Mouse (Mus musculus): ENCODE results near the gene Fam20a. TPM values are rescaled to one million over a fixed set of nuclear protein-coding genes. Genes with fewer than 3 reads are reported as not detected.
A peak's percentile ranks its signal among the peaks of the same experiment; 100 is the strongest.

Gene Fam20a
- not detected in 2 replicates for polyA plus RNA-seq (2012; ENCODE audit: insufficient read depth, insufficient read length, low replicate concordance, missing spikeins)

DNA sequence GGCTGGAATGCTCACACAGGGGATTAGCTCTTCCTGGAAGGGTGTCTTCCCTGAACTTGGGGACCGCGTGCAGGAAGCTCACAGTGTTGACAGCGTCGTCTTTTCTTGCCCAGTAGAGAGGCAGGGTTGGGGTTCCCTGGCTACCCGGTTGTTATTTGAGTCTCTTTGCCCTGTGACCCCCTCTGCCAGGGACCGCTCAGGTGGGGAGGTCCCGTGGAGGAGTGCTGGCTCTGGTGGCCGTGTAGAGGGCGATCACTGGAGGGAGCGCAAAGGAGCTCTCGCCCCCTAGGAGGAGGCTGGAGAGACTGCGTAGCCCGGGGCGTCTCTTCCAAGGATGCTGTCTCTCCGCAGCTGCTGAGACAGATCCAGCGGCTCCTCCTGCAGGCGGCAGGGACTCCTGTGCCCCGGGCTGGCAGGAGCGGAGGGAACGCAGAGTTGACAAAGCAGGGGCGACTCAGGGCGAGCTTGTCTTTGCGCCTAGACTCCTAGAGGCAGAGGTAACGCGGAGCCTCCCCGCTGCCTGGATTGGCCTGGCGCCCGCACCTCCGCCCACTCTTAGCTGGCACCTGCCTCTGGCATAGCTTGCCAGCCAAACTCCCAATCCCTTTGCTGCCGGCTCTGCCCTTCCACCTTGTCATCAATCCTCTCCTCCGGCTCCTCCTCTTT is at the start of gene Fam20a:
TSS of gene Fam20a (minus strand) at position 499 of the 666 bp plus-strand sequence.
- TF ChIP-seq CTCF (IDR thresholded peaks at IDR 0.05; ENCODE audit: insufficient read depth, low read depth, low read length) (no peak), POLR2A (IDR thresholded peaks at IDR 0.05; ENCODE audit: insufficient read depth, low read depth, low read length) (0 out of 2 replicates have a peak, but pooled peaks have one; percentile 22)
- H3K27ac ChIP-seq (ENCODE audit: insufficient read depth, low read depth, low read length) = no peak within 1 kb of the TSS; the same call in 1 of the 2 replicates
- WGBS = under 1% methylated on average over 31 of the region's 31 CpGs
- peaks cover 12% of the 10 kb centered on the region for H3K4me1 ChIP-seq (ENCODE audit: control insufficient read depth, insufficient read depth, low read length)
- H3K4me3 ChIP-seq (ENCODE audit: insufficient read depth, low read depth, low read length) = peak within 1 kb of the TSS; percentile 40

DNA sequence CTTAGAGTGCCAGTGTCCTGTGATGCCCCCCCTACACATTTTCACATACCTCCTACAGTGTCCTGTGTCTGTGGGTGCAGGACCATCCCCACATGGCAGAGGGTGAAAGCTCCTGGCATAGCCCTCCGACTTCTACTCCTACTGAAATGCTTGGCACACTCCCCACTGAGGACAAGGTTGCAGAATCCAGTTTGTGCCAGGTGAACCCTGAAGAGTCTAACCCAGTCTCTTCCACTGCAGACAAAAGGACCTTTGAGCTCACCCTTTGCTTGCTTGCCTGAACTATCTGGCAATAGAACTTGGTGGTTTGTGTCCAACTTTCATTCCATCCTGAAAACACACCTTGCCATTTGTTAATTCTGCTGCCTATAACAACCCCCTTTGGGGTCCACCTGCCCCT is 49.3 kb upstream of the Fam20a start:
- TF ChIP-seq CTCF (IDR thresholded peaks at IDR 0.05; ENCODE audit: insufficient read depth, low read depth, low read length) = no peak
- TF ChIP-seq POLR2A (IDR thresholded peaks at IDR 0.05; ENCODE audit: insufficient read depth, low read depth, low read length) = no peak
- 81% methylated on average over 1 of the region's 1 CpGs for WGBS
- Histone ChIP-seq H3K4me1 (ENCODE audit: control insufficient read depth, insufficient read depth, low read length) (no peaks in the 10 kb centered on the region), H3K4me3 (ENCODE audit: insufficient read depth, low read depth, low read length) (no peak overlapping the region), H3K27ac (ENCODE audit: insufficient read depth, low read depth, low read length) (no peak overlapping the region)

DNA sequence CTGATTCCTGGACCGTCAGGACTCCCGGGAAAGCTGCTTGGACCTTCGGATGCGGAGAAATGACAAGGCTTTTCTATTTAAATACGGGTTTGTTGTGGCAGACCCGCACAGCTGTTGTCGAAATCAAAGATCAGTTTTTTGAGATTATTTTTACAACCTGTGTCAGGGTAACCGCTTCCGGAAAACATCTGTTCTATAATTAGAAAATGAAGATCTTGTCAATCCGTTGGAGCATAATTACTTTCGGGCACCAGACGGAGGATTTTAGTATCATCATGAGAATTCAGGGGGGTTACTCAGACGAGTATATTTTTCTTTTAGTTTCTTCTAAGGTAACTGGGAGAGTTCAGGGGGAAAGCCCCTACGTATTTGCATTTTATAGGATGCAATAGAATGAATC is 48.1 kb upstream of the Fam20a start:
- WGBS = 79% methylated on average over 14 of the region's 14 CpGs
- Histone ChIP-seq H3K4me3 (ENCODE audit: insufficient read depth, low read depth, low read length) (no peak overlapping the region), H3K4me1 (ENCODE audit: control insufficient read depth, insufficient read depth, low read length) (no peaks in the 10 kb centered on the region)

DNA sequence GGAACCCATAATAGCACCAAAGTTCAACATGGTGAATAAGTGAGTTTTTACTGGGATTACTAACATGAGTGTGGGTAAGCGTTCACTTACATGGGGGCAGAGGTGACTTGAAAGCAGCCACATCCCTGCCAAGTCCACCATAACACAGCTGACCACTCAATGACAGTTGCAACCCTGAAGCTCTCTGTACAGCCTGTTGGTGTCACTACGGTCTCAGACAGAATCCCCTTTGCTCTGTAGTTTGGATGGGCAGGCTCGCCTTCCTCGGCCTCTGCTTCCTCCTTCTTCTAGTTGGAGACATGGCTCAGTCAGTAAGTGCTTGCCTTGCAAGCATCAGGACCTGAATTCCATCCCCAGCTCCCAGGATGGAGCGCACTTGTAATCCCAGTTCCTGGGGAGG is 47.0 kb upstream of the Fam20a start:
- Histone ChIP-seq H3K4me1 (ENCODE audit: control insufficient read depth, insufficient read depth, low read length) (no peaks in the 10 kb centered on the region), H3K27ac (ENCODE audit: insufficient read depth, low read depth, low read length) (no peak overlapping the region), H3K4me3 (ENCODE audit: insufficient read depth, low read depth, low read length) (no peak overlapping the region)
- 85% methylated on average over 5 of the region's 5 CpGs for WGBS
- TF ChIP-seq CTCF (IDR thresholded peaks at IDR 0.05; ENCODE audit: insufficient read depth, low read depth, low read length) (no peak), POLR2A (IDR thresholded peaks at IDR 0.05; ENCODE audit: insufficient read depth, low read depth, low read length) (no peak)

More for the DNA sequence above, 48.1 kb upstream of the Fam20a start:
- no peak for TF ChIP-seq CTCF (IDR thresholded peaks at IDR 0.05; ENCODE audit: insufficient read depth, low read depth, low read length)
- no peak overlapping the region for H3K27ac ChIP-seq (ENCODE audit: insufficient read depth, low read depth, low read length)

DNA sequence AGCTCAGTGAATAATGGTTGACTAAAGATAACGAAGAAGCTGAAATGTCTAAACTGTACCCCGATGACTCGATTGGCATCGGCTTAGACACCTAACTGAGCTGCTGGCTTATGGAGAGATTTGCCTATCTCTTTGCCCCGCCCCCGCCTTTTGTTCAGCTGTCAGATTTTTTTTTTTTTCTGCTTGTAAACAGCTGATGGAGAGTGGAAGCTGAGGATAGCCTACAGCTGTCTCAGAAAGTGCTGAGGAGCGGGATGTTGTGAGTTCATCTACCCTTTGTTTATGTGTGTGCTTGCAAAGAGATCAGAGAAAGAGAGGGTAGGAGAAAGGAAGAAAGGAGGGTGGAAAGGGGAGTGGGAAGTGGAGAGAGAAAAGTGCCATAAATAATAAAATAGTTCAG is 38.0 kb upstream of the Fam20a start:
- no peak for TF ChIP-seq POLR2A (IDR thresholded peaks at IDR 0.05; ENCODE audit: insufficient read depth, low read depth, low read length)
- no peak overlapping the region for H3K27ac ChIP-seq (ENCODE audit: insufficient read depth, low read depth, low read length)
- no peak overlapping the region for H3K4me3 ChIP-seq (ENCODE audit: insufficient read depth, low read depth, low read length)
- no peaks in the 10 kb centered on the region for H3K4me1 ChIP-seq (ENCODE audit: control insufficient read depth, insufficient read depth, low read length)
- 81% methylated on average over 7 of the region's 7 CpGs for WGBS

DNA sequence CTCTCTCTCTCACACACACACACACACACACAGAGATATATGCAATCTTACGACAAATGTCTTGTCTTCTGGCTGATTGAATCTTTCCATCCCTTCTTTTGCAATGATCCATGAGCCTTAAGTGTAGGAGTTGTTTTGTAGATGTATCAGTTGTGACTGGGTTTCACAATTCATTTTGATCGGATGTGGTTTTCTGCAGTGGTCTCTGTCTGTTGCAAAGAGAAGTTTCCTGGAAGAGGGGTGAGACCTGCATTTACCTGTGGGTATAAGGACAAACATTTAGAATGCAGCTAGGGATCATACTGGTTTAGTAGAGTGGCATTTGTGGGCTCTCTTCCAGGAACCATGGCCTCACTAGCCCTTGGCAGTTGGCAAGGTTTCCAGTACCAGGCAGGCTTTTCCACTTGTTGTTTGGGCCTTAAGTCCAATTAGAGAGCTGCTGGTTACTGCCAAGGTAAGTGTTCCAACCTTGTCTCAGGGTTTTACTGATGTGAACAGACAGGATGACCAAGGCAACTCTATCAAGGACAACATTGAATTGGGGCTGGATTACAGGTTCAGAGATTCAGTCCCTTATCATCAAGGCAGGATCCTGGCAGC is 36.6 kb upstream of the Fam20a start:
- WGBS = 92% methylated on average over 2 of the region's 2 CpGs

DNA sequence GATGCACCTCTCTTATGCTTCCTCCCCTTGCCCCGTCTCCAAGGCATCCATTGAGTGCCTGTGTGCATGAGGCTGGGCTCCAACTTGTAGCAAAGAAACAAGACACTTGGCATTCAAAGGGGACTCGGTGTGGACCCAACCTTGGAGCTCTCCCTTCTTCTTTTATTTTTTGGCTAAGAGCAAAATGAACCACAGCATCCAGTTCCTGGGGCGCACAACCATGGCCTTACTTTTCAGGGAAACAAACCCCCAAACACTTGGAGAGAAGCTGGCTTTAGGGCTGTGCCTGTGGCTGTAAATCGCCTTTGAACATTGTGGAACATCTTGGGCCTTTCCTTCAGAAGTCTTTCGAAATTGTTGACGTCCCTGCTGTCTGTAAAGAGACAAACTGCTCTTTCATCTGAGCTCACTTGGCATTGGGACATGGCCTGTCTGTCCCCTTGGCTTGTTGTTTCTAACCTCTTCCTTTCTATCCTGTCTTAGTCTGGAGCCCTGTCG is 32.1 kb upstream of the Fam20a start:
- no peak for TF ChIP-seq POLR2A (IDR thresholded peaks at IDR 0.05; ENCODE audit: insufficient read depth, low read depth, low read length)
- TF ChIP-seq CTCF (IDR thresholded peaks at IDR 0.05; ENCODE audit: insufficient read depth, low read depth, low read length) = no peak
- H3K4me1 ChIP-seq (ENCODE audit: control insufficient read depth, insufficient read depth, low read length) = no peaks in the 10 kb centered on the region
- 53% methylated on average over 7 of the region's 7 CpGs for WGBS
- peak overlapping the region; percentile 64; the same call in 1 of the 2 replicates for H3K27ac ChIP-seq (ENCODE audit: insufficient read depth, low read depth, low read length)
- H3K4me3 ChIP-seq (ENCODE audit: insufficient read depth, low read depth, low read length) = no peak overlapping the region

More for the DNA sequence above, 36.6 kb upstream of the Fam20a start:
- Histone ChIP-seq H3K4me1 (ENCODE audit: control insufficient read depth, insufficient read depth, low read length) (no peaks in the 10 kb centered on the region), H3K4me3 (ENCODE audit: insufficient read depth, low read depth, low read length) (no peak overlapping the region), H3K27ac (ENCODE audit: insufficient read depth, low read depth, low read length) (no peak overlapping the region)
- TF ChIP-seq POLR2A (IDR thresholded peaks at IDR 0.05; ENCODE audit: insufficient read depth, low read depth, low read length) (no peak), CTCF (IDR thresholded peaks at IDR 0.05; ENCODE audit: insufficient read depth, low read depth, low read length) (no peak)

DNA sequence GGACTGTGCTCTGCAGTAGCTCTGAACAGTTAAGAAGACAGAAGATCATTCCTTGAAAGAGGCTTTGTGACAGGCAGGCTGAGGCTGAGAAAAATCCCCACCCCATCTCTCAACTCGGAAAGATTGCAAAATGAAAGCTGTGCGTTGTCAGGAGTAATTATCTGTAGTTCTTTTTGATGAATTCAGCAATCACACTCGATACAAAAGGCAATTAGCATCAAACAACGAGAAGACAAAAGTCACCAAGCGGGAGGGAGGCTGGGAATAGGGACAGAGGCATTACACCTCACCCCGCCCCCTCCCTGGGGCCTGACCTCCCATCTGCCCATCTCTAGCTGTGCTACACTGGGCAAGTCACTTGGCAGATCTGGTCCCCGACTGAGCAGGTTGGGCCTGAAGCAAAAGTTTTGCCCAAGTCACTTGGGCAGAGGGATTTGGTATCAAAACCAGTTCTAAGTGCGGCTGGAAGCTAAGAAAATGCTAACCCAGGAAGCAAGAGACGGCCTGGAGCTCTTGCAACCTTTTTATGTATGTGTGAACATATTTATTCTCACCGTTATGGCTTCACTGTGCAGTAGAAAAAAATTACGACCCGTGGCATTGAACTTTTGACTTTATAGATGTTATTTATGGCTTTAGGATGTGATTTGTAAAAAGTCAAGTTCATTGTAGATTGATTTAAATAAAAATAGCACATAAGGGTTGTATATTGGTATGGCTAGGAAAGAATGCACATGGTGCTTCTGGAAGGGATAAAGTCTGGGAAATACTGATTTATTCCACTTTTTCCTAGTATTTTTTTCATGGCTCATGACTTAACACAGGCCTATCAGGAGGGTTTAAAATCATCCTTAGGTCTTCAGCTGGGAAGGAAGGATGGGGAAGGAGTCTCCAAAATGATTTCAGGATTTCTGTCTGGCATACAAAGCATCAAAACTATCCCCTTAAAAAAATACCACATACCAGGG is 29.8 kb upstream of the Fam20a start:
- 64% methylated on average over 12 of the region's 12 CpGs for WGBS
- TF ChIP-seq CTCF (IDR thresholded peaks at IDR 0.05; ENCODE audit: insufficient read depth, low read depth, low read length) (no peak), POLR2A (IDR thresholded peaks at IDR 0.05; ENCODE audit: insufficient read depth, low read depth, low read length) (no peak)
- no peaks in the 10 kb centered on the region for H3K4me1 ChIP-seq (ENCODE audit: control insufficient read depth, insufficient read depth, low read length)
- H3K4me3 ChIP-seq (ENCODE audit: insufficient read depth, low read depth, low read length) = no peak overlapping the region
- no peak overlapping the region for H3K27ac ChIP-seq (ENCODE audit: insufficient read depth, low read depth, low read length)

Data from olfactory bulb, adult 2 months (tissue).